Mouse (Mus musculus) embryonic facial prominence, embryonic 14.5 days (tissue): ENCODE data around the gene Slc9a4. TPM values are rescaled to one million over a fixed set of nuclear protein-coding genes. Genes with fewer than 3 reads are reported as not detected.
"Not testable (repeated sequence)": the region's sequence is repeated elsewhere in the genome, so short reads cannot be mapped to it uniquely, and the experiment has no call there.

Experiments used
- ATAC-seq: fragments of 200-750 bp; cut with Nextera tagmentation; 2 replicates; pipeline ENCODE4 v1.8.0; 2017; ENCODE audit warnings: low read depth, moderate number of reproducible peaks, moderate TSS enrichment
- DNase-seq: peaks from one replicate; pipeline ENCODE4 v3.0.0-alpha.2; 2015; ENCODE audit warnings: low spot score
- H3K27ac ChIP-seq: fragments of 300-500 bp; sonication (generic); replicated peaks from 2 replicates; pipeline ENCODE4 v1.5.1; 2014; ENCODE audit warnings: low read depth, mild to moderate bottlenecking, low read length, moderate library complexity
- H3K27me3 ChIP-seq: fragments of 300-500 bp; sonication (generic); replicated peaks from 2 replicates; pipeline ENCODE4 v1.6.1; 2014; ENCODE audit warnings: low read length; ENCODE audit not compliant: control insufficient read depth, insufficient read depth
- H3K36me3 ChIP-seq: fragments of 300-500 bp; sonication (generic); 2 replicates; pipeline ENCODE4 v1.6.1; 2014; ENCODE audit warnings: low read length, mixed read lengths; ENCODE audit not compliant: control insufficient read depth, insufficient read depth
- H3K4me1 ChIP-seq: fragments of 300-500 bp; sonication (generic); 2 replicates; pipeline ENCODE4 v1.6.1; 2014; ENCODE audit warnings: antibody characterized with exemption, low read length; ENCODE audit not compliant: control insufficient read depth, insufficient read depth
- H3K4me2 ChIP-seq: fragments of 300-500 bp; sonication (generic); 2 replicates; pipeline ENCODE4 v1.6.1; 2014; ENCODE audit warnings: low read depth, mild to moderate bottlenecking, low read length, moderate library complexity, mixed read lengths
- H3K4me3 ChIP-seq: fragments of 300-500 bp; sonication (generic); 2 replicates; pipeline ENCODE4 v1.5.1; 2014; ENCODE audit warnings: low read depth, mild to moderate bottlenecking, low read length
- H3K9ac ChIP-seq: fragments of 300-500 bp; sonication (generic); 2 replicates; pipeline ENCODE4 v1.6.1; 2014; ENCODE audit warnings: low read depth, mild to moderate bottlenecking, low read length, moderate library complexity, mixed read lengths
- H3K9me3 ChIP-seq: fragments of 300-500 bp; sonication (generic); 2 replicates; pipeline ENCODE4 v1.6.1; 2016; ENCODE audit warnings: low read length; ENCODE audit not compliant: control insufficient read depth
- WGBS: fragments of 180-500 bp; shearing (Covaris S2); extraction: QIAGEN DNeasy Blood & Tissue Kit; methylation state at CpG from one replicate; pipeline ENCODE4 v1.1.7; 2014; 5-methylcytosine and 5-hydroxymethylcytosine counted together
- polyA plus RNA-seq: library from polyadenylated mRNA; unstranded; fragments of >200 nt; fragmentation: Nextera tagmentation; extraction: Ambion mirVana; gene quantifications from 2 replicates; pipeline ENCODE4 v1.2.1, GENCODE M21; 2014

Gene Slc9a4
- polyA plus RNA-seq, 1 experiment from 2014 or later = 0.17 TPM

- 77% methylated on average over 4 of the region's 4 CpGs for WGBS
- ATAC-seq = no peak
- H3K9me3 ChIP-seq = no peaks in the 10 kb centered on the region
Measured at GRCm38 (mm10) chr1:40590931-40591330, 11.1 kb downstream of the Slc9a4 start.

DNA sequence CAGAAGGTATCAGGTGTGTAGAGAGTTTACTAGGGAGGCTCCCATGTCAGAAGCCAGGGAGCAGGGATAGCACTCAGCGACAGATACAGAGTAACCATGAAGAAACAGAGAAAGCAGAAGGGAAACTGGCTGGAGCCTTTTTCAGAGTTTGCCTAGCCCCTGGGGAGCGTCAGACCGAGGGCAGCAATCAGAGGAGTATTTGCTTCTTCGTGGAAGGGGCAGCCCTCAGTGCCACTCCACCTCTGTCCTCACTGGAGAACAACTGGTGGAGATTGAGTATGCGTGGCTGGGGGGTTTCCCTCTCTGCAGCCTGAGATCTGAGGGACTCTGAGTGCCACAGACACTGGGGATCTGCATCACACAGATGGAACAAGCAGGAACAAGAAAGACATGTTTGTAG lies 17.9 kb downstream of the Slc9a4 start:
- no peak for DNase-seq
- no peaks in the 10 kb centered on the region for H3K27me3 ChIP-seq
- no peaks in the 10 kb centered on the region for H3K36me3 ChIP-seq
- ATAC-seq = no peak
- H3K9ac ChIP-seq = no peak overlapping the region
- H3K4me3 ChIP-seq = no peak overlapping the region
- 55% methylated on average over 5 of the region's 5 CpGs for WGBS
- H3K4me1 ChIP-seq = 0 out of 2 replicates have a peak, but pooled peaks cover 5% of the 10 kb centered on the region
- H3K27ac ChIP-seq = no peak overlapping the region
- H3K9me3 ChIP-seq = no peaks in the 10 kb centered on the region
- no peak overlapping the region for H3K4me2 ChIP-seq

More at GRCm38 (mm10) chr1:40590931-40591330, 11.1 kb downstream of the Slc9a4 start:
- H3K4me3 ChIP-seq = no peak overlapping the region
- no peak overlapping the region for H3K27ac ChIP-seq
- DNase-seq = no peak
- no peak overlapping the region for H3K4me2 ChIP-seq
- no peaks in the 10 kb centered on the region for H3K4me1 ChIP-seq
- H3K36me3 ChIP-seq = no peaks in the 10 kb centered on the region
- no peak overlapping the region for H3K9ac ChIP-seq
- no peaks in the 10 kb centered on the region for H3K27me3 ChIP-seq

- not testable (repeated sequence) for H3K4me3 ChIP-seq, H3K36me3 ChIP-seq, ATAC-seq, H3K9me3 ChIP-seq, H3K27me3 ChIP-seq, H3K4me1 ChIP-seq, H3K27ac ChIP-seq, DNase-seq, H3K4me2 ChIP-seq, H3K9ac ChIP-seq
- WGBS = 76% methylated on average over 9 of the region's 9 CpGs
Measured at GRCm38 (mm10) chr1:40599661-40600060, 19.8 kb downstream of the Slc9a4 start.

- no peaks in the 10 kb centered on the region for H3K9me3 ChIP-seq
- H3K4me1 ChIP-seq = 0 out of 2 replicates have a peak, but pooled peaks cover 5% of the 10 kb centered on the region
- ATAC-seq = no peak
- no peaks in the 10 kb centered on the region for H3K27me3 ChIP-seq
- DNase-seq = peak; percentile 92
- H3K27ac ChIP-seq = peak overlapping the region; percentile 40; the same call in 1 of the 2 replicates
- no peak overlapping the region for H3K9ac ChIP-seq
- 56% methylated on average over 25 of the region's 25 CpGs for WGBS
- H3K4me2 ChIP-seq = peak overlapping the region; percentile 33
- no peaks in the 10 kb centered on the region for H3K36me3 ChIP-seq
- H3K4me3 ChIP-seq = no peak overlapping the region
Measured at GRCm38 (mm10) chr1:40600394-40601327, 20.8 kb downstream of the Slc9a4 start.

GRCm38 (mm10) chr1:40601461-40601860 lies 21.6 kb downstream of the Slc9a4 start:
- no peak overlapping the region for H3K4me3 ChIP-seq
- H3K9me3 ChIP-seq = no peaks in the 10 kb centered on the region
- DNase-seq (no peak), ATAC-seq (no peak)
- no peaks in the 10 kb centered on the region for H3K36me3 ChIP-seq
- peak overlapping the region; percentile 40; the same call in 1 of the 2 replicates for H3K27ac ChIP-seq
- 0 out of 2 replicates have a peak, but pooled peaks cover 5% of the 10 kb centered on the region for H3K4me1 ChIP-seq
- 0 out of 2 replicates have a peak overlapping the region, but pooled peaks have one; percentile 33 for H3K4me2 ChIP-seq
- no peak overlapping the region for H3K9ac ChIP-seq
- 88% methylated on average over 3 of the region's 3 CpGs for WGBS
- H3K27me3 ChIP-seq = no peaks in the 10 kb centered on the region

- Histone ChIP-seq H3K9me3 (no peaks in the 10 kb centered on the region), H3K9ac (no peak overlapping the region), H3K4me1 (no peaks in the 10 kb centered on the region), H3K36me3 (no peaks in the 10 kb centered on the region), H3K27me3 (no peaks in the 10 kb centered on the region), H3K4me2 (no peak overlapping the region), H3K4me3 (no peak overlapping the region), H3K27ac (no peak overlapping the region)
- WGBS = 93% methylated on average over 2 of the region's 2 CpGs
- DNase-seq (no peak), ATAC-seq (no peak)
Measured at GRCm38 (mm10) chr1:40613219-40613618, 33.3 kb downstream of the Slc9a4 start.

GRCm38 (mm10) chr1:40619093-40619492 lies 39.2 kb downstream of the Slc9a4 start:
- Histone ChIP-seq H3K27ac (no peak overlapping the region), H3K27me3 (no peaks in the 10 kb centered on the region), H3K9me3 (no peaks in the 10 kb centered on the region), H3K4me3 (no peak overlapping the region), H3K9ac (no peak overlapping the region), H3K4me2 (no peak overlapping the region), H3K36me3 (no peaks in the 10 kb centered on the region), H3K4me1 (no peaks in the 10 kb centered on the region)
- ATAC-seq = no peak
- DNase-seq = no peak
- WGBS = 69% methylated on average over 5 of the region's 5 CpGs

DNA sequence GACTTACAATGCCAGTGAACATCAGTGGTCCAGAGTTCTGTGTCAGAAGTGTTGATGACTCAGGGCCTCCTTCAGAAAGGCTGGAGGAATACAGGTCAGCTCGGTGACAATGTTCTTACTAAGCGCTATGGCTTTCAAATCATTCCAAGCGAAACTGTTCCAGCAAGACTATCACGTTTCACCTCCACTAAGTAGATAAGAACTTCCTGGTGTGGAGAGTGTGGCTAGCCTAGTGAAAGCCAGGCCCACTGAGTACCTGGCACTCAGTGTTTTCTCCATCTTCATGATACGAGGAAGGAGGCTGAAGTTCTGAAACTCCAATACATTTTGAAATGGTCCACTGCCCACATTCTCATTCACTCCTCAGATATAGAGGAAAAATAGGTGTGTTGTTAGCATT lies 40.0 kb downstream of the Slc9a4 start:
- Histone ChIP-seq H3K9ac (no peak overlapping the region), H3K4me2 (no peak overlapping the region), H3K4me3 (no peak overlapping the region), H3K27ac (no peak overlapping the region), H3K9me3 (no peaks in the 10 kb centered on the region), H3K4me1 (no peaks in the 10 kb centered on the region), H3K27me3 (no peaks in the 10 kb centered on the region), H3K36me3 (no peaks in the 10 kb centered on the region)
- DNase-seq (no peak), ATAC-seq (no peak)
- WGBS = 58% methylated on average over 5 of the region's 5 CpGs
